Comparison of ENCODE assay signal across 8 mouse cellular contexts in genomic region chr7:25788220-25789128, GRCm38 (mm10). TPM values are rescaled to one million over a fixed set of nuclear protein-coding genes. Genes with fewer than 3 reads are reported as not detected.
A peak's percentile ranks its signal among the peaks of the same experiment; 100 is the strongest.
DNase-seq lines count a peak whose midpoint lies in the region; ATAC-seq and TF ChIP-seq lines count a peak whose summit lies in the region.

Axl (minus strand) TSS chr7:25788705.

- peak; percentile 90 for DNase-seq in 3134 (ENCODE audit: extremely low read depth, insufficient read length, low spot score)
- DNase-seq in adrenal gland, postnatal 25 days, result peak; percentile 47
- peak; percentile 82 for DNase-seq in heart, adult 8-10 months (ENCODE audit: low spot score)
- peak; percentile 49 for DNase-seq in kidney, adult 18-20 months
- peak; percentile 66 for DNase-seq in stomach, postnatal 0 days (ENCODE audit: low spot score)

- peaks cover 14% of the 10 kb centered on the region for H3K36me3 ChIP-seq in limb, embryonic 13.5 days
- H3K36me3 ChIP-seq in midbrain, embryonic 13.5 days, result no peaks in the 10 kb centered on the region
- no peaks in the 10 kb centered on the region for H3K36me3 ChIP-seq in stomach, postnatal 0 days (ENCODE audit: control insufficient read depth, insufficient read depth, low read length)

- TF ChIP-seq EP300 in stomach, postnatal 0 days (optimal IDR thresholded peaks at IDR 0.05), result no peak

- no peaks in the 10 kb centered on the region for H3K27me3 ChIP-seq in limb, embryonic 13.5 days
- H3K27me3 ChIP-seq in midbrain, embryonic 13.5 days, result no peaks in the 10 kb centered on the region
- H3K27me3 ChIP-seq in stomach, postnatal 0 days (ENCODE audit: control insufficient read depth, insufficient read depth, low read length), result no peaks in the 10 kb centered on the region

- peaks cover 29% of the 10 kb centered on the region; the same call in 1 of the 2 replicates for H3K4me1 ChIP-seq in embryonic fibroblast, embryonic 13.5 days (ENCODE audit: control insufficient read depth, insufficient read depth, low read length)
- peaks cover 31% of the 10 kb centered on the region for H3K4me1 ChIP-seq in limb, embryonic 13.5 days
- H3K4me1 ChIP-seq in midbrain, embryonic 13.5 days (replicated peaks), result peaks cover 24% of the 10 kb centered on the region
- H3K4me1 ChIP-seq in stomach, postnatal 0 days (replicated peaks; ENCODE audit: control insufficient read depth, insufficient read depth), result 0 out of 2 replicates have a peak, but pooled peaks cover 4% of the 10 kb centered on the region

- peak within 1 kb of the TSS; percentile 80 for H3K9ac ChIP-seq in limb, embryonic 13.5 days
- H3K9ac ChIP-seq in midbrain, embryonic 13.5 days (replicated peaks), result peak within 1 kb of the TSS; percentile 59
- peak within 1 kb of the TSS; percentile 80 for H3K9ac ChIP-seq in stomach, postnatal 0 days (ENCODE audit: low read length)

- WGBS in limb, embryonic 13.5 days, result 2% methylated on average over 27 of the region's 30 CpGs
- WGBS in midbrain, embryonic 13.5 days, result under 1% methylated on average over 27 of the region's 30 CpGs
- under 1% methylated on average over 22 of the region's 30 CpGs for WGBS in stomach, postnatal 0 days

- peak within 1 kb of the TSS; percentile 97 for H3K4me3 ChIP-seq in embryonic fibroblast, embryonic 13.5 days (ENCODE audit: insufficient read depth, low read length)
- H3K4me3 ChIP-seq in limb, embryonic 13.5 days, result peak within 1 kb of the TSS; percentile 70
- peak within 1 kb of the TSS; percentile 44 for H3K4me3 ChIP-seq in midbrain, embryonic 13.5 days (replicated peaks)
- peak within 1 kb of the TSS; percentile 63 for H3K4me3 ChIP-seq in stomach, postnatal 0 days (ENCODE audit: low read depth, low read length)

- ATAC-seq in limb, embryonic 13.5 days (ENCODE audit: low FRiP score, low read depth), result peak; percentile 93
- ATAC-seq in midbrain, embryonic 13.5 days, result peak; percentile 87
- ATAC-seq in stomach, postnatal 0 days (ENCODE audit: low FRiP score, low TSS enrichment), result peak; percentile 83

- H3K4me2 ChIP-seq in limb, embryonic 13.5 days (replicated peaks), result peak within 1 kb of the TSS; percentile 87
- H3K4me2 ChIP-seq in midbrain, embryonic 13.5 days (replicated peaks), result peak within 1 kb of the TSS; percentile 72
- H3K4me2 ChIP-seq in stomach, postnatal 0 days (replicated peaks; ENCODE audit: low read depth), result peak within 1 kb of the TSS; percentile 77

- H3K27ac ChIP-seq in embryonic fibroblast, embryonic 13.5 days (ENCODE audit: insufficient read depth, low read length), result peak within 1 kb of the TSS; percentile 85
- H3K27ac ChIP-seq in limb, embryonic 13.5 days, result peak within 1 kb of the TSS; percentile 84
- H3K27ac ChIP-seq in midbrain, embryonic 13.5 days, result peak within 1 kb of the TSS; percentile 19; the same call in 1 of the 2 replicates
- peak within 1 kb of the TSS; percentile 87 for H3K27ac ChIP-seq in stomach, postnatal 0 days (replicated peaks)

- H3K9me3 ChIP-seq in limb, embryonic 13.5 days, result no peaks in the 10 kb centered on the region
- H3K9me3 ChIP-seq in midbrain, embryonic 13.5 days, result no peaks in the 10 kb centered on the region
- H3K9me3 ChIP-seq in stomach, postnatal 0 days (ENCODE audit: control insufficient read depth, low read length), result no peaks in the 10 kb centered on the region

- no peak for TF ChIP-seq CTCF in embryonic fibroblast, embryonic 13.5 days (IDR thresholded peaks at IDR 0.05; ENCODE audit: borderline replicate concordance, insufficient read depth, low read length)
- TF ChIP-seq CTCF in stomach, postnatal 0 days (IDR thresholded peaks at IDR 0.05; ENCODE audit: low read depth), result no peak

- TF ChIP-seq POLR2A in embryonic fibroblast, embryonic 13.5 days (IDR thresholded peaks at IDR 0.05; ENCODE audit: low read depth, low read length), result peak; percentile 85

RNA-seq across cellular contexts. Expression of gene Axl, which starts in this region (rescaled TPM):
- total RNA-seq in adrenal gland, postnatal 25 days (2021), result 27.4 and 32.1 TPM in 2 replicates
- 232 and 364 TPM in 2 replicates for polyA plus RNA-seq in embryonic fibroblast, embryonic 13.5 days (2011; ENCODE audit: insufficient read length, low read depth, missing spikeins)
- total RNA-seq in heart, adult 8-10 months (2022), result 10 to 100 TPM; 50.2 to 70.9 (median 65.9) TPM
- polyA plus RNA-seq in limb, embryonic 13.5 days (2015; fragmentation: Nextera tagmentation; extraction: Ambion mirVana), result 84.1 and 103 TPM in 2 replicates
- 17.5 and 18.9 TPM in 2 replicates for polyA plus RNA-seq in midbrain, embryonic 13.5 days (2015; fragmentation: Nextera tagmentation; extraction: Ambion mirVana)
- polyA plus RNA-seq in stomach, postnatal 0 days (2015; fragmentation: Nextera tagmentation; extraction: Ambion mirVana), result 52.8 and 53.4 TPM in 2 replicates

Comparison
In these comparisons a context has a peak if more than half of its experiments do, and no peak if none do; other contexts are left out.
1. Peak in every context shown above with its lines: DNase-seq, ATAC-seq, H3K4me3 ChIP-seq and H3K27ac ChIP-seq.
2. H3K27ac ChIP-seq: peak in every context shown above with its lines; median percentile 87 in stomach, postnatal 0 days; 85 in embryonic fibroblast, embryonic 13.5 days; 84 in limb, embryonic 13.5 days; 19 in midbrain, embryonic 13.5 days.
3. H3K4me3 ChIP-seq: peak in every context shown above with its lines; median percentile 97 in embryonic fibroblast, embryonic 13.5 days; 70 in limb, embryonic 13.5 days; 63 in stomach, postnatal 0 days; 44 in midbrain, embryonic 13.5 days.